8 mouse cellular contexts compared by ENCODE assay signal in the genomic region with DNA sequence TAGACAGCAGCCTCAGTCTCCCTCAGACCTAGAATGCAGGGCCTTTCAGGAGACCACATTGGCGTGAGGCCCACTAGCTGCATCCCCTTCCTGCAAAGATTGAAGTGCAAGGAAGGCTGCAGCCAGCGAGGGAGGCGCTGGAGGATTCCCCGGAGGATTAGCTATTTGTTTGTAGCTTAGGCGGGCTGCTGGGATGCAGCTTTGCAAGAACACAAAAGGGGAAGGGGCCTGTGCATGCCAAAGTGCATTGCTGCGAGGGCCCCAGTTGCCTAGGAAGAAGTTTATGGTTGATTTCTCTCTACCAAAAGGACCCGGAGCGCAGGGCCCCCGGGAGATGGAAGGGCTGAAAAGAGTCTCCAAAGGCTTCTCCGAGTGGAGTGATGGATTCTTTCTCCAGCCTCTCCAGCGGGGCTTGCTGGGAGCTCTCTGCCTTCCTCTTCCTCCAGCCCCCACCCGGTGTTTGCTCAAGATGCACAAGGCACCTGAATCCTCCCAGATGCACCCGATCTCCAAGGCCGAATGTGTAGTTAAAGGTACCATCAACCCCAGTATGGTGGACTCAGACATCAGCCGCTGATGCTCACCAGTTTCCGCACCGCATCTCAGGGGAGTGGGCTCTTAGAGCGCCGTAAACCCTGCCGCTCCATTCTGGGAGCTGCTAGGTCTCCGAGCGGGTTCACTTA. TPM values are rescaled to one million over a fixed set of nuclear protein-coding genes. Genes with fewer than 3 reads are reported as not detected.
DNase-seq lines count a peak whose midpoint lies in the region; ATAC-seq and TF ChIP-seq lines count a peak whose summit lies in the region.

No protein-coding gene starts in this region.

- peak overlapping the region; percentile 72 for H3K4me3 ChIP-seq in heart, embryonic 10.5 days
- H3K4me3 ChIP-seq in forebrain, embryonic 13.5 days, result peak overlapping the region; percentile 71

- TF ChIP-seq CTCF in brain, embryonic 14.5 days (IDR thresholded peaks at IDR 0.05; ENCODE audit: borderline replicate concordance, extremely low read depth, insufficient read depth, insufficient read length), result no peak

- no peak overlapping the region for H3K27ac ChIP-seq in heart, embryonic 10.5 days
- peak overlapping the region; percentile 98 for H3K27ac ChIP-seq in forebrain, embryonic 13.5 days

- H3K4me2 ChIP-seq in forebrain, embryonic 13.5 days, result peak overlapping the region; percentile 70

- 2% methylated on average over 22 of the region's 22 CpGs for WGBS in heart, embryonic 10.5 days
- WGBS in forebrain, embryonic 13.5 days, result under 1% methylated on average over 22 of the region's 22 CpGs

- DNase-seq in heart, embryonic 10.5 days (ENCODE audit: low spot score), result no peak
- no peak for DNase-seq in heart, adult 8-10 months (ENCODE audit: low spot score)
- DNase-seq in brain, embryonic 14.5 days (ENCODE audit: low read depth), result peak; percentile 96
- peak; percentile 28 for DNase-seq in kidney, postnatal 10 days
- DNase-seq in mesoderm, embryonic 11.5 days (ENCODE audit: low read depth, low spot score), result peak; percentile 55
- peak; percentile 27 for DNase-seq in telencephalon, adult 2 months (ENCODE audit: low read depth, low spot score)

- H3K27me3 ChIP-seq in heart, embryonic 10.5 days (ENCODE audit: insufficient read depth, poor library complexity, severe bottlenecking), result peaks cover 84% of the 10 kb centered on the region
- H3K27me3 ChIP-seq in forebrain, embryonic 13.5 days, result no peaks in the 10 kb centered on the region

- peak overlapping the region; percentile 94 for H3K9ac ChIP-seq in forebrain, embryonic 13.5 days

- no peak for TF ChIP-seq POLR2A in brain, embryonic 14.5 days (IDR thresholded peaks at IDR 0.05; ENCODE audit: borderline replicate concordance, extremely low read depth, insufficient read depth, insufficient read length, poor library complexity, severe bottlenecking)

- peak; percentile 70 for ATAC-seq in forebrain, embryonic 13.5 days
- no peak for ATAC-seq in erythroid progenitor cell, adult 5-6 weeks (replicated peaks; ENCODE audit: low FRiP score, poor library complexity, severe bottlenecking)

- no peaks in the 10 kb centered on the region for H3K9me3 ChIP-seq in heart, embryonic 10.5 days
- peaks cover 42% of the 10 kb centered on the region for H3K9me3 ChIP-seq in forebrain, embryonic 13.5 days (replicated peaks)

- H3K4me1 ChIP-seq in heart, embryonic 10.5 days, result peaks cover 36% of the 10 kb centered on the region
- peaks cover 16% of the 10 kb centered on the region for H3K4me1 ChIP-seq in forebrain, embryonic 13.5 days

- no peaks in the 10 kb centered on the region for H3K36me3 ChIP-seq in heart, embryonic 10.5 days
- H3K36me3 ChIP-seq in forebrain, embryonic 13.5 days (ENCODE audit: poor library complexity, severe bottlenecking), result peaks cover 43% of the 10 kb centered on the region

RNA-seq across cellular contexts. Expression of a gene that starts 0.6 kb away (rescaled TPM):
- polyA plus RNA-seq in heart, embryonic 10.5 days (2016; fragmentation: Nextera tagmentation; extraction: Ambion mirVana), result 0.03 TPM in 1 of 2 replicates, not detected in the other
- total RNA-seq in heart, adult 8-10 months (2022), result under 1 TPM in 1 of 4 experiments, not detected in 3; 0.08 TPM
- 13.0 and 15.3 TPM in 2 replicates for polyA plus RNA-seq in brain, embryonic 14.5 days (2012; rRNA removed)
- polyA plus RNA-seq in forebrain, embryonic 13.5 days (2015; fragmentation: Nextera tagmentation; extraction: Ambion mirVana), result 4.6 and 4.7 TPM in 2 replicates
- not detected in 2 replicates for total RNA-seq in erythroid progenitor cell, adult 5-6 weeks (2015; ENCODE audit: low replicate concordance)
- total RNA-seq in erythroid progenitor cell, adult 5-6 weeks (2017; ENCODE audit: low replicate concordance), result not detected in 2 replicates

RNA-seq across cellular contexts. Expression of a gene that starts 30.5 kb away (rescaled TPM):
- 14.9 and 16.5 TPM in 2 replicates for polyA plus RNA-seq in heart, embryonic 10.5 days (2016; fragmentation: Nextera tagmentation; extraction: Ambion mirVana)
- total RNA-seq in heart, adult 8-10 months (2022), result 10 to 100 TPM; 70.6 to 75.8 (median 73.7) TPM
- 21.7 and 23.2 TPM in 2 replicates for polyA plus RNA-seq in brain, embryonic 14.5 days (2012; rRNA removed)
- 13.8 and 14.0 TPM in 2 replicates for polyA plus RNA-seq in forebrain, embryonic 13.5 days (2015; fragmentation: Nextera tagmentation; extraction: Ambion mirVana)
- 39.8 and 46.9 TPM in 2 replicates for total RNA-seq in erythroid progenitor cell, adult 5-6 weeks (2015; ENCODE audit: low replicate concordance)
- 63.2 and 67.7 TPM in 2 replicates for total RNA-seq in erythroid progenitor cell, adult 5-6 weeks (2017; ENCODE audit: low replicate concordance)

Comparison
In these comparisons a context has a peak if more than half of its experiments do, and no peak if none do; other contexts are left out.
1. DNase-seq: peak in brain, embryonic 14.5 days (single experiment), kidney, postnatal 10 days (single experiment), mesoderm, embryonic 11.5 days (single experiment) and telencephalon, adult 2 months (single experiment); none in heart, embryonic 10.5 days (single experiment) and heart, adult 8-10 months (single experiment).